Mouse (Mus musculus) C2C12 (cell line): ENCODE data around the gene Stk11.

ENCODE experiments used
- CEBPB ChIP-seq: IDR thresholded peaks from one replicate; pipeline ENCODE4 v1.6.1; 2011; ENCODE audit warnings: low read depth, mild to moderate bottlenecking, control low read depth, moderate library complexity
- CTCF ChIP-seq: IDR thresholded peaks from one replicate; pipeline ENCODE4 v1.5.1; 2011; ENCODE audit not compliant: control insufficient read depth, insufficient read depth, insufficient read length
- FOSL1 ChIP-seq: IDR thresholded peaks from one replicate; pipeline ENCODE4 v1.8.0; 2011; ENCODE audit warnings: mild to moderate bottlenecking, low read length; ENCODE audit not compliant: poor library complexity, insufficient read depth, severe bottlenecking
- MAX ChIP-seq: IDR thresholded peaks from one replicate; pipeline ENCODE4 v1.6.1; 2011; ENCODE audit warnings: mild to moderate bottlenecking, control low read depth
- MYOD1 ChIP-seq: IDR thresholded peaks from one replicate; pipeline ENCODE4 v1.6.1; 2011; ENCODE audit warnings: low read depth; ENCODE audit not compliant: control insufficient read depth, insufficient read length
- MYOG ChIP-seq: IDR thresholded peaks from one replicate; pipeline ENCODE4 v1.6.1; 2011; ENCODE audit not compliant: control insufficient read depth, insufficient read length; ENCODE audit errors: extremely low read depth

- TF ChIP-seq MAX, result no peak
- TF ChIP-seq CTCF, result no peak
- no peak for TF ChIP-seq MYOD1
- no peak for TF ChIP-seq MYOG
- no peak for TF ChIP-seq FOSL1
- no peak for TF ChIP-seq CEBPB
These were observed 1.5 kb downstream of the Stk11 start for GRCm38 (mm10) chr10:80116927-80117691.
